In the genomic region with DNA sequence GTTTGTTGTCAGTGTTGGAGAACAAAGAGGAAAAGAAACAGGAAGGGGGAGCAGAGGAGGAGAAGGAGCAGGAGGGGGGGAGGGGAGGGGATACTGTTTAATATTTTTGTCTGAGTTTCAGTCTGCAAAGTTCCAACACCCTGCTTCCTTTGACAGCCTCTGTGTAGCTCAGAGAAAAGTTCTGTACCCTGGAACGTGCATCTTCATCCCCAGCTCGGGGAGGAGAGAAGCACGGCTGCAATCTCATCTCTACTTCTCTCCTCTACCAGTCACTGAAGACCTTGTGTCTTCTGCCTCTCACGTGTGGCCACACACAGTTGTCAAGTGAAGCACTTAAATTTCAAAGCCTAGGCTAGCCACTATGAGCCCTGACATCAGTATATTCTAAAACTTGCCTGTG, we compare ENCODE assay signal across 11 mouse cellular contexts. TPM values are rescaled to one million over a fixed set of nuclear protein-coding genes. Genes with fewer than 3 reads are reported as not detected.
DNase-seq lines count a peak whose midpoint lies in the region; ATAC-seq lines count a peak whose summit lies in the region.
"Had no signal": no experiment of that assay in that cellular context is flagged by ENCODE, and none has a peak within 500 bp of the region (broad histone marks: within the 10 kb centered on the region; RNA-seq: fewer than 3 reads in every experiment).

No protein-coding gene starts in this region.

- no peaks in the 10 kb centered on the region for H3K36me3 ChIP-seq in lung, embryonic 15.5 days
- H3K36me3 ChIP-seq in hindbrain, embryonic 16.5 days (ENCODE audit: control insufficient read depth, insufficient read depth, low read length): no peaks in the 10 kb centered on the region
- no peaks in the 10 kb centered on the region for H3K36me3 ChIP-seq in neural tube, embryonic 15.5 days

- H3K27ac ChIP-seq in lung, embryonic 15.5 days: no peak overlapping the region
- no peak overlapping the region for H3K27ac ChIP-seq in hindbrain, embryonic 16.5 days (ENCODE audit: low read depth, low read length)
- no peak overlapping the region for H3K27ac ChIP-seq in neural tube, embryonic 15.5 days (replicated peaks)
- H3K27ac ChIP-seq: macrophage had no signal

- WGBS in lung, embryonic 15.5 days: 37% methylated on average over 4 of the region's 4 CpGs
- WGBS in hindbrain, embryonic 16.5 days: 32% methylated on average over 4 of the region's 4 CpGs
- WGBS in neural tube, embryonic 15.5 days: 48% methylated on average over 4 of the region's 4 CpGs

- peak overlapping the region; percentile 6; the same call in 1 of the 2 replicates for H3K4me3 ChIP-seq in lung, embryonic 15.5 days
- peak overlapping the region; percentile 29 for H3K4me3 ChIP-seq in hindbrain, embryonic 16.5 days (ENCODE audit: low read length)
- peak overlapping the region; percentile 11; the same call in 1 of the 2 replicates for H3K4me3 ChIP-seq in neural tube, embryonic 15.5 days (replicated peaks)

- no peaks in the 10 kb centered on the region for H3K9me3 ChIP-seq in lung, embryonic 15.5 days
- no peaks in the 10 kb centered on the region for H3K9me3 ChIP-seq in hindbrain, embryonic 16.5 days (ENCODE audit: control insufficient read depth, low read length)
- H3K9me3 ChIP-seq in neural tube, embryonic 15.5 days (replicated peaks): no peaks in the 10 kb centered on the region

- DNase-seq in embryo, embryonic 10.5 days (ENCODE audit: low spot score): peak; percentile 19
- no peak for DNase-seq in embryo, embryonic 9.5 days (ENCODE audit: extremely low spot score)
- DNase-seq in lung, adult 18-20 months: no peak
- DNase-seq in left cerebral cortex, postnatal 4 days: no peak
- DNase-seq: layer of hippocampus, adult 9-11 months had no signal

- no peak overlapping the region for H3K9ac ChIP-seq in lung, embryonic 15.5 days
- peak overlapping the region; percentile 53 for H3K9ac ChIP-seq in hindbrain, embryonic 16.5 days (ENCODE audit: low read depth, low read length)
- 0 out of 2 replicates have a peak overlapping the region, but pooled peaks have one; percentile 10 for H3K9ac ChIP-seq in neural tube, embryonic 15.5 days (replicated peaks)

- no peak for ATAC-seq in lung, embryonic 15.5 days (ENCODE audit: borderline replicate concordance, extremely low read depth, low FRiP score, low TSS enrichment)
- ATAC-seq in hindbrain, embryonic 16.5 days: peak; percentile 52; the same call in 1 of the 2 replicates
- no peak for ATAC-seq in neural tube, embryonic 15.5 days (ENCODE audit: low FRiP score)
- ATAC-seq in inflammation-experienced regulatory T-cells, adult 6 months: no peak
- ATAC-seq: Patski had no signal

- intact Hi-C loops in left cerebral cortex, postnatal 4 days (cut with DNase I): no loop called here

- no peaks in the 10 kb centered on the region for H3K27me3 ChIP-seq in lung, embryonic 15.5 days
- H3K27me3 ChIP-seq in hindbrain, embryonic 16.5 days (replicated peaks; ENCODE audit: control insufficient read depth, insufficient read depth, low read length): no peaks in the 10 kb centered on the region
- H3K27me3 ChIP-seq in neural tube, embryonic 15.5 days (replicated peaks): no peaks in the 10 kb centered on the region
- H3K27me3 ChIP-seq: Patski had no signal

- peak overlapping the region; percentile 43 for H3K4me2 ChIP-seq in lung, embryonic 15.5 days
- peak overlapping the region; percentile 53 for H3K4me2 ChIP-seq in hindbrain, embryonic 16.5 days (ENCODE audit: low read length)
- H3K4me2 ChIP-seq in neural tube, embryonic 15.5 days: peak overlapping the region; percentile 42

- H3K4me1 ChIP-seq in lung, embryonic 15.5 days: 0 out of 2 replicates have a peak, but pooled peaks cover 3% of the 10 kb centered on the region
- H3K4me1 ChIP-seq in hindbrain, embryonic 16.5 days (ENCODE audit: control insufficient read depth, insufficient read depth, low read depth, low read length): no peaks in the 10 kb centered on the region
- peaks cover 7% of the 10 kb centered on the region for H3K4me1 ChIP-seq in neural tube, embryonic 15.5 days

RNA-seq across cellular contexts. Expression of gene Aox2, which starts 55.1 kb away (rescaled TPM):
- 0.04 TPM in 1 of 2 replicates, not detected in the other for polyA plus RNA-seq in lung, embryonic 15.5 days (2015; fragmentation: Nextera tagmentation; extraction: Ambion mirVana)
- 0.02 and 0.09 TPM in 2 replicates for polyA plus RNA-seq in hindbrain, embryonic 16.5 days (2015; fragmentation: Nextera tagmentation; extraction: Ambion mirVana)
- polyA plus RNA-seq in neural tube, embryonic 15.5 days (2015; fragmentation: Nextera tagmentation; extraction: Ambion mirVana): 0.04 and 0.10 TPM in 2 replicates
- not detected for total RNA-seq in left cerebral cortex, postnatal 4 days (2021)
- polyA plus RNA-seq in inflammation-experienced regulatory T-cells, adult 6 months (2017; shearing (Covaris generic)): not detected

RNA-seq across cellular contexts. Expression of gene Bzw1, which starts 59.5 kb away (rescaled TPM):
- polyA plus RNA-seq in lung, embryonic 15.5 days (2015; fragmentation: Nextera tagmentation; extraction: Ambion mirVana): 343 and 360 TPM in 2 replicates
- 322 TPM in 2 replicates for polyA plus RNA-seq in hindbrain, embryonic 16.5 days (2015; fragmentation: Nextera tagmentation; extraction: Ambion mirVana)
- 300 and 314 TPM in 2 replicates for polyA plus RNA-seq in neural tube, embryonic 15.5 days (2015; fragmentation: Nextera tagmentation; extraction: Ambion mirVana)
- total RNA-seq in left cerebral cortex, postnatal 4 days (2021): 100 to 1,000 TPM; 303 to 314 TPM
- polyA plus RNA-seq in inflammation-experienced regulatory T-cells, adult 6 months (2017; shearing (Covaris generic)): 100 to 1,000 TPM; 360 to 576 (median 385) TPM
